In genomic region chr11:88193824-88194696, GRCm38 (mm10) we compare ENCODE assay signal across 7 mouse cellular contexts. TPM values are rescaled to one million over a fixed set of nuclear protein-coding genes. Genes with fewer than 3 reads are reported as not detected.
DNase-seq lines count a peak whose midpoint lies in the region; ATAC-seq lines count a peak whose summit lies in the region.

No protein-coding gene starts in this region.

- H3K4me2 ChIP-seq in lung, embryonic 15.5 days: peak overlapping the region; percentile 47
- peak overlapping the region; percentile 53 for H3K4me2 ChIP-seq in intestine, embryonic 15.5 days (replicated peaks)
- peak overlapping the region; percentile 9 for H3K4me2 ChIP-seq in midbrain, embryonic 14.5 days (ENCODE audit: low read length)

- DNase-seq in lung, postnatal 36 days: no peak
- peak; percentile 40 to 57 for DNase-seq in adrenal gland, postnatal 36 days
- no peak for DNase-seq in midbrain, embryonic 14.5 days
- DNase-seq in frontal cortex, postnatal 10 days (ENCODE audit: low spot score in 2 of 2): no peak
- DNase-seq in embryo, embryonic 10.5 days (ENCODE audit: low spot score): no peak

- WGBS in lung, embryonic 15.5 days: 15% methylated on average over 29 of the region's 29 CpGs
- 24% methylated on average over 29 of the region's 29 CpGs for WGBS in intestine, embryonic 15.5 days
- 14% methylated on average over 29 of the region's 29 CpGs for WGBS in midbrain, embryonic 14.5 days

- H3K27me3 ChIP-seq in lung, embryonic 15.5 days: peaks cover 41% of the 10 kb centered on the region
- peaks cover 32% of the 10 kb centered on the region for H3K27me3 ChIP-seq in intestine, embryonic 15.5 days (replicated peaks)
- H3K27me3 ChIP-seq in midbrain, embryonic 14.5 days (ENCODE audit: control insufficient read depth, insufficient read depth, low read length): peaks cover 35% of the 10 kb centered on the region

- peak overlapping the region; percentile 16; the same call in 1 of the 2 replicates for H3K4me3 ChIP-seq in lung, embryonic 15.5 days
- peak overlapping the region; percentile 22 for H3K4me3 ChIP-seq in intestine, embryonic 15.5 days (replicated peaks)
- no peak overlapping the region for H3K4me3 ChIP-seq in midbrain, embryonic 14.5 days (replicated peaks; ENCODE audit: low read depth, low read length)

- H3K36me3 ChIP-seq in lung, embryonic 15.5 days: no peaks in the 10 kb centered on the region
- no peaks in the 10 kb centered on the region for H3K36me3 ChIP-seq in intestine, embryonic 15.5 days
- H3K36me3 ChIP-seq in midbrain, embryonic 14.5 days (ENCODE audit: control insufficient read depth, insufficient read depth, low read length): peaks cover 3% of the 10 kb centered on the region; the same call in 1 of the 2 replicates

- peaks cover 38% of the 10 kb centered on the region for H3K4me1 ChIP-seq in lung, embryonic 15.5 days
- H3K4me1 ChIP-seq in intestine, embryonic 15.5 days (replicated peaks): peaks cover 39% of the 10 kb centered on the region
- H3K4me1 ChIP-seq in midbrain, embryonic 14.5 days (ENCODE audit: control insufficient read depth, insufficient read depth, low read length): peaks cover 7% of the 10 kb centered on the region

- ATAC-seq in lung, embryonic 15.5 days (ENCODE audit: borderline replicate concordance, extremely low read depth, low FRiP score, low TSS enrichment): no peak
- ATAC-seq in intestine, embryonic 15.5 days: peak; percentile 31; the same call in 1 of the 2 replicates
- no peak for ATAC-seq in midbrain, embryonic 14.5 days (ENCODE audit: low FRiP score, low TSS enrichment)

- H3K9me3 ChIP-seq in lung, embryonic 15.5 days: no peaks in the 10 kb centered on the region
- no peaks in the 10 kb centered on the region for H3K9me3 ChIP-seq in intestine, embryonic 15.5 days
- no peaks in the 10 kb centered on the region for H3K9me3 ChIP-seq in midbrain, embryonic 14.5 days (ENCODE audit: control insufficient read depth, low read length)

- H3K9ac ChIP-seq in lung, embryonic 15.5 days: 0 out of 2 replicates have a peak overlapping the region, but pooled peaks have one; percentile 5
- peak overlapping the region; percentile 23; the same call in 1 of the 2 replicates for H3K9ac ChIP-seq in intestine, embryonic 15.5 days
- no peak overlapping the region for H3K9ac ChIP-seq in midbrain, embryonic 14.5 days (replicated peaks; ENCODE audit: low read length)

- H3K27ac ChIP-seq in lung, embryonic 15.5 days: no peak overlapping the region
- no peak overlapping the region for H3K27ac ChIP-seq in intestine, embryonic 15.5 days
- no peak overlapping the region for H3K27ac ChIP-seq in midbrain, embryonic 14.5 days (replicated peaks; ENCODE audit: low read depth, low read length)

RNA-seq across cellular contexts. Expression of gene Mrps23, which starts 10.1 kb away (rescaled TPM):
- polyA plus RNA-seq in lung, embryonic 15.5 days (2015; fragmentation: Nextera tagmentation; extraction: Ambion mirVana): 57.4 and 59.4 TPM in 2 replicates
- 100 to 1,000 TPM; 151 to 216 TPM for total RNA-seq in adrenal gland, postnatal 36 days (2021)
- polyA plus RNA-seq in intestine, embryonic 15.5 days (2015; fragmentation: Nextera tagmentation; extraction: Ambion mirVana): 59.6 and 62.3 TPM in 2 replicates
- 67.9 and 70.0 TPM in 2 replicates for polyA plus RNA-seq in midbrain, embryonic 14.5 days (2014; fragmentation: Nextera tagmentation; extraction: Ambion mirVana)

Comparison
In these comparisons a context has a peak if more than half of its experiments do, and no peak if none do; other contexts are left out.
1. DNase-seq: peak in adrenal gland, postnatal 36 days (2 of 2); none in lung, postnatal 36 days (single experiment), midbrain, embryonic 14.5 days (single experiment), frontal cortex, postnatal 10 days (0 of 2) and embryo, embryonic 10.5 days (single experiment).
2. Peak in every context shown above with its lines, with median percentiles within 50 percentile points of each other: H3K4me2 ChIP-seq.